Mouse (Mus musculus): Measurements from ENCODE around the gene Smarcd1.

Smarcd1 gene

GRCm38 (mm10) chr15:99731167-99731566 is 29.2 kb downstream of the Smarcd1 start:
- DNase-seq (ENCODE audit: low spot score in 2 of 2): no peak

GRCm38 (mm10) chr15:99731678-99732077 is 29.7 kb downstream of the Smarcd1 start:
- DNase-seq (ENCODE audit: low spot score in 2 of 2): no peak

- no peak for DNase-seq (ENCODE audit: low spot score in 2 of 2)
Measured at GRCm38 (mm10) chr15:99733186-99733585, 31.3 kb downstream of the Smarcd1 start.

DNA sequence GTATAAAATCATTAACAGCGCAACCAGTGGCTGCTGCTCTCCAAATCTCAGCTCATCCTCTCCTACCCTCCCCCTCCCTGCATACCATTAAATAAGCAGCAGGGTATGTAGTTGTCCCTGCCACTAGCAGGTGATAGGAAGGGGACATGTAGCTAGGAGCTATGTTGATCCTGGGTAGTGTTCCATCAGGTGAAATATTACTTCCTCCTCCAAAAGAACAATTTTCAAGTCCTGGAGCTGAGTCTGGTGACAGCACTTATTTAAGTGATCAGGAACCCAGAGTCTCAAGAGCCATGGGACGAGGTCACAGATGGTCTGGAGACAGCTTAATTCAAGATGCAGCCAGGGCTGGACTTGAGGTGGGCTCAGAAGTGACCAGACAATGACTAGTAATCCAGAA is 33.7 kb downstream of the Smarcd1 start:
- peak; percentile 100 for DNase-seq (ENCODE audit: low spot score in 2 of 2)

GRCm38 (mm10) chr15:99736675-99737074 is 34.7 kb downstream of the Smarcd1 start:
- DNase-seq (ENCODE audit: low spot score in 2 of 2): no peak

DNA sequence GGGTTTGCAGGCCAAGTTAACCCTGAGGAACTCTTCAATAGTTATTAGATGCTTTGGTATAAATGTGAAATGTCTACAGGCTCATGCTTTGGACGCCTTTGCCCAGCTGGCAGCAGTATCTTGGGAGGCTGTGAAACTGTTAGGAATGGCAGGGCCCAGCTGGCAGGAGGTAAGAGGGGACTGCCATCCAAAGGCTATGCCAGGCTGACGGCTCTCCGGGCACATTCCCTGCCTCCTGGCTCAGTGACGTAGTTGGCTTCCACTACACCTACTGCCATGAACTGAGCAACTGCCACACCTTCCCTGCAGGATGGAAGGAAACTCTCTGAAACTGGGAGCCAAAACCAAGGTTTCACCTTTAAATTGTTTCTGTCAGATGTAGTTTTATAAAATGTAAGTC is 38.3 kb downstream of the Smarcd1 start:
- DNase-seq (ENCODE audit: low spot score in 2 of 2): no peak

- no peak for DNase-seq (ENCODE audit: low spot score in 2 of 2)
Measured at GRCm38 (mm10) chr15:99754204-99754603, 52.3 kb downstream of the Smarcd1 start.

All from frontal cortex, postnatal 25 days (tissue).